Mouse (Mus musculus) midbrain, embryonic 14.5 days (tissue): ENCODE data around the gene Iba57. TPM values are rescaled to one million over a fixed set of nuclear protein-coding genes. Genes with fewer than 3 reads are reported as not detected.

ENCODE experiments used
- ATAC-seq: fragments of 200-750 bp; cut with Nextera tagmentation; 2 replicates; pipeline ENCODE4 v1.8.0; 2017; ENCODE audit warnings: moderate number of reproducible peaks, moderate library complexity; ENCODE audit not compliant: low FRiP score, low TSS enrichment
- DNase-seq: peaks from one replicate; pipeline ENCODE4 v3.0.0-alpha.2; 2015
- H3K27ac ChIP-seq: fragments of 300-500 bp; sonication (generic); replicated peaks from 2 replicates; pipeline ENCODE4 v1.5.1; 2014; ENCODE audit warnings: mild to moderate bottlenecking, low read depth, low read length, moderate library complexity
- H3K27me3 ChIP-seq: fragments of 300-500 bp; sonication (generic); 2 replicates; pipeline ENCODE4 v1.6.1; 2014; ENCODE audit warnings: low read length, control low read depth, mixed read lengths; ENCODE audit not compliant: control insufficient read depth, insufficient read depth
- H3K36me3 ChIP-seq: fragments of 300-500 bp; sonication (generic); 2 replicates; pipeline ENCODE4 v1.6.1; 2014; ENCODE audit warnings: low read length, control low read depth; ENCODE audit not compliant: control insufficient read depth, insufficient read depth
- H3K4me1 ChIP-seq: fragments of 300-500 bp; sonication (generic); 2 replicates; pipeline ENCODE4 v1.6.1; 2014; ENCODE audit warnings: mild to moderate bottlenecking, antibody characterized with exemption, low read length, control low read depth; ENCODE audit not compliant: control insufficient read depth, insufficient read depth
- H3K4me2 ChIP-seq: fragments of 300-500 bp; sonication (generic); 2 replicates; pipeline ENCODE4 v1.6.1; 2014; ENCODE audit warnings: mild to moderate bottlenecking, low read length, moderate library complexity
- H3K4me3 ChIP-seq: fragments of 300-500 bp; sonication (generic); replicated peaks from 2 replicates; pipeline ENCODE4 v1.5.1; 2014; ENCODE audit warnings: low read depth, low read length
- H3K9ac ChIP-seq: fragments of 300-500 bp; sonication (generic); replicated peaks from 2 replicates; pipeline ENCODE4 v1.6.1; 2014; ENCODE audit warnings: mild to moderate bottlenecking, low read length, moderate library complexity
- H3K9me3 ChIP-seq: fragments of 300-500 bp; sonication (generic); 2 replicates; pipeline ENCODE4 v1.6.1; 2016; ENCODE audit warnings: low read length, control low read depth, mixed read lengths; ENCODE audit not compliant: control insufficient read depth
- whole genome bisulfite sequencing: fragments of 180-500 bp; shearing (Covaris S2); extraction: QIAGEN DNeasy Blood & Tissue Kit; methylation state at CpG from one replicate; pipeline ENCODE4 v1.1.7; 2014; 5-methylcytosine and 5-hydroxymethylcytosine counted together
- polyA plus RNA-seq: library from polyadenylated mRNA; unstranded; fragments of >200 nt; fragmentation: Nextera tagmentation; extraction: Ambion mirVana; gene quantifications from 2 replicates; pipeline ENCODE4 v1.2.1, GENCODE M21; 2014

Iba57 gene
- polyA plus RNA-seq, 1 experiment from 2014 or later, result 3.1 TPM

GRCm38 (mm10) chr11:59202081-59202995 lies 38.8 kb upstream of the Iba57 start, which contains the start of gene Mrpl55:
Gene Mrpl55 (plus strand): TSS chr11:59202486.
- WGBS, result under 1% methylated on average over 63 of the region's 63 CpGs
- H3K4me1 ChIP-seq, result peaks cover 14% of the 10 kb centered on the region
- ATAC-seq, result peak; percentile 92

GRCm38 (mm10) chr11:59201216-59202002 lies 37.9 kb upstream of the Iba57 start:
- ATAC-seq, result no peak
- Histone ChIP-seq H3K4me3 (peak overlapping the region; percentile 72), H3K27me3 (no peaks in the 10 kb centered on the region), H3K27ac (no peak overlapping the region), H3K36me3 (peaks cover 22% of the 10 kb centered on the region), H3K9me3 (no peaks in the 10 kb centered on the region), H3K9ac (peak overlapping the region; percentile 58), H3K4me1 (peaks cover 14% of the 10 kb centered on the region), H3K4me2 (peak overlapping the region; percentile 89)
- no peak for DNase-seq
- WGBS, result 38% methylated on average over 16 of the region's 16 CpGs

More at GRCm38 (mm10) chr11:59202081-59202995, 38.8 kb upstream of the Iba57 start, which contains the start of gene Mrpl55:
- H3K4me3 ChIP-seq, result peak within 1 kb of the TSS; percentile 72
- peaks cover 23% of the 10 kb centered on the region for H3K36me3 ChIP-seq
- H3K9ac ChIP-seq, result peak within 1 kb of the TSS; percentile 58
- DNase-seq, result peak; percentile 98
- no peaks in the 10 kb centered on the region for H3K9me3 ChIP-seq
- peak within 1 kb of the TSS; percentile 89 for H3K4me2 ChIP-seq
- no peaks in the 10 kb centered on the region for H3K27me3 ChIP-seq
- H3K27ac ChIP-seq, result peak within 1 kb of the TSS; percentile 39

DNA sequence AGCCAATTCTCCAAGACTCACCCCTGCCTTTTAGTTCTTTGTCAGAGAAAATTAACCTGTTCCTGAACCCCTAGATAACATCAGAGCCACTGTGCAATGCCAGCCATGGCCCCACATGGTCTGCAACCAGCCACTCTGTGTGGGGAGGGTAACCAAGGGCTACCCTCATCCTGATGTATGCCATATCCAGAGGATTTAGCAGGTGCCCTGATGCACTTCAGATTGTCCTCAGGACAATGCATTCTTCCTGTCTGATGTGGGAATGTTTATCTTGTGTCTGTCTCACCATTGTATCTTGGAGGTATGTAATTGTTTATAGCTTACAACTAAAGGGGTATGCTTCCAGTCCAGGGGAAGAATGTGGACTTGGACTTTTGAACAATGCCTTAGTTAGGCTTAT lies 32.7 kb upstream of the Iba57 start:
- Histone ChIP-seq H3K27me3 (no peaks in the 10 kb centered on the region), H3K4me1 (peaks cover 1% of the 10 kb centered on the region; the same call in 1 of the 2 replicates), H3K4me2 (no peak overlapping the region), H3K27ac (no peak overlapping the region), H3K36me3 (no peaks in the 10 kb centered on the region), H3K4me3 (no peak overlapping the region), H3K9ac (no peak overlapping the region), H3K9me3 (no peaks in the 10 kb centered on the region)
- DNase-seq (no peak), ATAC-seq (no peak)

DNA sequence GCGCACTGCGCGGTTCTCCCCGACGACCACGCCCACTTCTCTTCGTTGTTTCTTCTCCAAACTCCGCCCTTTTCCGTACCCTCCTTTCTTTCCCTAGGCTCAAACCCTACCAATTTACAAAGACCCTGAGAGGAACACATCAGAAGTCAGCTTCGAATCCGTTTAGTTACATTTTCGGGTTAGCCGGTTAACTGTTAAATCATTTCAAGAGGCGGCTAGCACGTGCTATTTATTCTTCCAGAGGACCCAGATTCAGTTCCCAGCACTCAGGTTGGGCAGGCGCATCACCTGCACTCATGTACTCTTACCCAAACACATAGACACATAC lies 28.5 kb upstream of the Iba57 start, which contains the start of gene Guk1:
TSS of gene Guk1 (minus strand) at position 154 of the 328 bp plus-strand sequence.
- Histone ChIP-seq H3K27ac (peak within 1 kb of the TSS; percentile 91), H3K4me3 (peak within 1 kb of the TSS; percentile 63), H3K27me3 (no peaks in the 10 kb centered on the region), H3K4me2 (peak within 1 kb of the TSS; percentile 77), H3K9me3 (no peaks in the 10 kb centered on the region), H3K36me3 (no peaks in the 10 kb centered on the region), H3K9ac (peak within 1 kb of the TSS; percentile 74), H3K4me1 (peaks cover 14% of the 10 kb centered on the region; the same call in 1 of the 2 replicates)
- ATAC-seq (0 out of 2 replicates have a peak, but pooled peaks have one; percentile 14), DNase-seq (no peak)
- WGBS, result 4% methylated on average over 16 of the region's 16 CpGs

DNA sequence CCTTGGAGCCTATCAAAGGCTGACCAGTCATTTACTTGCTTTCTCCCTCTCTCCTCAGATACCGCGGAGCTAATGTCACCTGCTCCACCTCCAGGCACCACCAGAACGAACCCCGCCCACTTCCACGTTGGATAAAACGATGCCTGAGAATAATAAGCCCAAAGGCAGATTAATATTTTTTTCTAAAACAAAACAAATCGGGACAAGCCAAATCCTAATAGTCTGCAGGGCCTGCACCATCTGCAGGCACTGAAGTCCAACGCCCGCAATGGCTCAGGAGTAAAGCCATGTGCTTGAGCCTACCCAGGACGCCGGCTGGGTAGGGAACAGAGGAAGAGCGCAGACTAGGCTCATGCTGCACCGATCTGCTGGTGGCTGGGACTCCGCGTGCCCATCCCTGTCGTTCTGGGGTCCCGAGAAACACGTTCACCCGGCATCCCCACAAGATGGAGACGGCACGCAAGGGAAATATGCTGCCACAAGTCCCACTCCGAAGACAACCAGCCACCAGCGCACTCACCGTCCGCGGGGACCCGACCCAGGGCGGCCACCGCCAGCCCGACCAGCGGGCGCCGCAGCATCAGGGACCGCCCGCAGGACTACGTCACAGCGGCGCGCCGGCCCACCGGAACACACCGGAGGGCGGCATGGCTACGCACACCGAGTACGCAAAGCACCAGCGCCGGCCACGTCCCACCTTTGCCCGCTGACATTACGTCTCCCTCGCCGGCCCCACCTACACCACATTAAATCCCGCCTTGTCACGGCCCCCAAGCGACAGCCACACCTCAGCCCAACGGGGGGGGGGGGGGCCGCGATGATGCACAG lies 27.9 kb upstream of the Iba57 start:
- under 1% methylated on average over 59 of the region's 59 CpGs for WGBS
- Histone ChIP-seq H3K9me3 (no peaks in the 10 kb centered on the region), H3K4me3 (peak overlapping the region; percentile 63), H3K27me3 (no peaks in the 10 kb centered on the region), H3K36me3 (peaks cover 5% of the 10 kb centered on the region), H3K4me1 (peaks cover 14% of the 10 kb centered on the region; the same call in 1 of the 2 replicates), H3K9ac (peak overlapping the region; percentile 74), H3K27ac (peak overlapping the region; percentile 91), H3K4me2 (peak overlapping the region; percentile 77)
- peak; percentile 94 for DNase-seq
- peak; percentile 95 for ATAC-seq

DNA sequence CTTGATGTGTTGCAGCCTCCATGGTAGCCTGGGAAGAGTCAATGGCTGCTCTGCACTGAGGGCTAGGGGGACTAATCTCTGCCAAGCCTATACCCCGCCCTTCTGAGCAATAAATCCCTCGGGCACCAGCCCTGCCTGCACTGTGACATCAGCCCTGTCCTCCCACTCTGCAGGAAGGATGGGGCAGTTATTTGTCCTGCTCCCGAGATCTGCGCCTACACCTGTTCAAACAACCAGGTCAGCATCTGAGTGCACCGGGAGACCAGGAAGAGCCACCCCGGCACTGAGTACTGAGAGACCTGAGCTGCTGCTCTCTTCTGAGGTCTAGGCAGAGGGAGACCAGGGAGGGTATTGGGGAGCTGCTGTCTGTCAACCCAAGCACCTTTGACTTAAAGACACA lies 24.2 kb upstream of the Iba57 start:
- Histone ChIP-seq H3K4me3 (no peak overlapping the region), H3K9ac (no peak overlapping the region), H3K27me3 (no peaks in the 10 kb centered on the region), H3K4me1 (peaks cover 14% of the 10 kb centered on the region; the same call in 1 of the 2 replicates), H3K9me3 (no peaks in the 10 kb centered on the region), H3K27ac (no peak overlapping the region), H3K36me3 (peaks cover 41% of the 10 kb centered on the region), H3K4me2 (no peak overlapping the region)
- 86% methylated on average over 6 of the region's 6 CpGs for WGBS
- ATAC-seq (no peak), DNase-seq (no peak)

DNA sequence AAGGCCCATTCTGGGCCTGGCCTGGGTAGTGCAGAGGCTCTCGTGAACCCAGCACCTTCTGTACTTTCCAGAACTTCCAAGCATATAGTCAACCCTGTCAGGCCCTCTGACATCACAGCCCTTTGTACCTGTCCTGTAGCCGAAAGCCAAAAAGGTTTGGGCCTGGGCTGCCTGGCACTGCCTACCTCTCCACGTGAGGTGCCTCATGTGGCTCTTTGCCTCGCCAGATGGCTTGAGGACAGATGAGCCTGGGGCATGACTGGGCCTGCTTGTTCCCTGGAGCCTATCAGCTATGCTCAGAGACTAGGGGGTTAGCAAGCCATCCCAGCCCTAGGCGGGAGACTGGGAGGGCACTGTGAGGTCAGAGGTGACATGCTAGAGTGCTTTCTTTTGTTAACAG lies 22.0 kb upstream of the Iba57 start:
- Histone ChIP-seq H3K9ac (no peak overlapping the region), H3K4me2 (no peak overlapping the region), H3K4me3 (no peak overlapping the region), H3K27me3 (no peaks in the 10 kb centered on the region), H3K36me3 (peaks cover 44% of the 10 kb centered on the region), H3K27ac (no peak overlapping the region), H3K9me3 (no peaks in the 10 kb centered on the region), H3K4me1 (0 out of 2 replicates have a peak, but pooled peaks cover 8% of the 10 kb centered on the region)
- WGBS, result 84% methylated on average over 5 of the region's 5 CpGs
- DNase-seq, result no peak
- no peak for ATAC-seq

DNA sequence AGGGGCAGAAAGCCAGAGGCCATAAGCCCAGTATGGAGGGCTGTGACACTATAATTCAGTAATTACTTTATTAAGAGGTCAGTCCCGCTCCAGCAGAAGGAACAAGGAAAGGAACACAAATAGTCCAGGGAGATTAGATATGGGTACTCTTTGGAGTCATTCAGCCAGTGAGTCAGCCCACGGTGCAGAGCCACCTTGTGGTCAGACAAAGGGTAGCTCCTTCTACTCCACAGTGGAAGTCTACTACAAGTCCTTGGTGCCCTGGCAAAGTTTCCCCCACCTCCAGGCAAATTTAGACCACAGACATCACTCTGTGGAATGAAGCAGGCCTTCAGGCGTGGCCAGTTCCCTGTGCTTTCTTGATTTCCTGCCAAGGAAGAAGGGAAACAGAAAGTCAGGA lies 20.3 kb upstream of the Iba57 start:
- no peaks in the 10 kb centered on the region for H3K4me1 ChIP-seq
- peaks cover 6% of the 10 kb centered on the region; the same call in 1 of the 2 replicates for H3K27me3 ChIP-seq
- H3K36me3 ChIP-seq, result peaks cover 44% of the 10 kb centered on the region
- no peak overlapping the region for H3K4me2 ChIP-seq
- no peak overlapping the region for H3K27ac ChIP-seq
- DNase-seq (peak; percentile 78), ATAC-seq (no peak; the same call in 1 of the 2 replicates)
- 36% methylated on average over 3 of the region's 3 CpGs for WGBS
- H3K4me3 ChIP-seq, result no peak overlapping the region
- H3K9ac ChIP-seq, result no peak overlapping the region
- H3K9me3 ChIP-seq, result no peaks in the 10 kb centered on the region
